Mouse (Mus musculus) intestine, embryonic 15.5 days (tissue): ENCODE data around the gene Clec4d. TPM values are rescaled to one million over a fixed set of nuclear protein-coding genes. Genes with fewer than 3 reads are reported as not detected.
"Not testable (repeated sequence)": the region's sequence is repeated elsewhere in the genome, so short reads cannot be mapped to it uniquely, and the experiment has no call there.

Experiments used
- ATAC-seq: fragments of 200-750 bp; cut with Nextera tagmentation; 2 replicates; pipeline ENCODE4 v1.8.0; 2017; ENCODE audit warnings: moderate TSS enrichment, moderate library complexity
- H3K27ac ChIP-seq: fragments of 300-500 bp; sonication (generic); 2 replicates; pipeline ENCODE4 v1.5.1; 2015; ENCODE audit warnings: mild to moderate bottlenecking, inconsistent platforms
- H3K27me3 ChIP-seq: fragments of 300-500 bp; sonication (generic); replicated peaks from 2 replicates; pipeline ENCODE4 v1.6.1; 2015; ENCODE audit warnings: inconsistent platforms
- H3K36me3 ChIP-seq: fragments of 300-500 bp; sonication (generic); 2 replicates; pipeline ENCODE4 v1.6.1; 2015; ENCODE audit warnings: inconsistent platforms
- H3K4me1 ChIP-seq: fragments of 300-500 bp; sonication (generic); replicated peaks from 2 replicates; pipeline ENCODE4 v1.6.1; 2015; ENCODE audit warnings: inconsistent platforms
- H3K4me2 ChIP-seq: fragments of 300-500 bp; sonication (generic); replicated peaks from 2 replicates; pipeline ENCODE4 v1.6.1; 2015; ENCODE audit warnings: mild to moderate bottlenecking, inconsistent platforms
- H3K4me3 ChIP-seq: fragments of 300-500 bp; sonication (generic); replicated peaks from 2 replicates; pipeline ENCODE4 v1.5.1; 2015; ENCODE audit warnings: inconsistent platforms
- H3K9ac ChIP-seq: fragments of 300-500 bp; sonication (generic); 2 replicates; pipeline ENCODE4 v1.6.1; 2015; ENCODE audit warnings: inconsistent platforms
- H3K9me3 ChIP-seq: fragments of 300-500 bp; sonication (generic); 2 replicates; pipeline ENCODE4 v1.6.1; 2016; ENCODE audit warnings: inconsistent platforms
- WGBS: fragments of 180-500 bp; shearing (Covaris S2); methylation state at CpG from one replicate; pipeline ENCODE4 v1.1.7; 2015; 5-methylcytosine and 5-hydroxymethylcytosine counted together
- polyA plus RNA-seq: library from polyadenylated mRNA; unstranded; fragments of >200 nt; fragmentation: Nextera tagmentation; extraction: Ambion mirVana; gene quantifications from 2 replicates; pipeline ENCODE4 v1.2.1, GENCODE M21; 2015

Gene Clec4d
- polyA plus RNA-seq, 1 experiment from 2014 or later, result 0.18 TPM

DNA sequence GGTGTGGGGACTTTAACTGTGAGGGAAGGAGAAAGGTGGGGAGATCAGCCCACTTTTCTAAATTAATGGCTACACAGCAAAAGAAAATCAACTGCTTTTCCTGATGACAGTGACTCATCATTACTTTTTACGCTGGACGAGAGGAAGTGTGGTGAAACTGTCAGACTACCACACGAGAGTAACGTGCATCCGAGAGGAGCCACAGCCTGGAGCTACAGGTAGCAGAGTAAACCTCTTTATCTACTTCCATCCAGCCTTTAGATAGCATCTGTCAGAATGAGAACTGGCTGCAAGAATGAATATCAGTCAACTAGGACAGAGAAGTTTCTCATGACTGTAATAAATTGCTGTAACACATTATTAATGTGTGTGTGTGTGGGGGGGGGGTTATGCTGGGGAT, 5.0 kb downstream of the Clec4d start:
- H3K4me1 ChIP-seq, result no peaks in the 10 kb centered on the region
- H3K27ac ChIP-seq, result no peak overlapping the region
- no peak overlapping the region for H3K4me3 ChIP-seq
- no peak for ATAC-seq
- H3K27me3 ChIP-seq, result no peaks in the 10 kb centered on the region
- WGBS, result 75% methylated on average over 5 of the region's 5 CpGs
- H3K36me3 ChIP-seq, result no peaks in the 10 kb centered on the region
- H3K9ac ChIP-seq, result no peak overlapping the region
- no peak overlapping the region for H3K4me2 ChIP-seq
- H3K9me3 ChIP-seq, result no peaks in the 10 kb centered on the region

DNA sequence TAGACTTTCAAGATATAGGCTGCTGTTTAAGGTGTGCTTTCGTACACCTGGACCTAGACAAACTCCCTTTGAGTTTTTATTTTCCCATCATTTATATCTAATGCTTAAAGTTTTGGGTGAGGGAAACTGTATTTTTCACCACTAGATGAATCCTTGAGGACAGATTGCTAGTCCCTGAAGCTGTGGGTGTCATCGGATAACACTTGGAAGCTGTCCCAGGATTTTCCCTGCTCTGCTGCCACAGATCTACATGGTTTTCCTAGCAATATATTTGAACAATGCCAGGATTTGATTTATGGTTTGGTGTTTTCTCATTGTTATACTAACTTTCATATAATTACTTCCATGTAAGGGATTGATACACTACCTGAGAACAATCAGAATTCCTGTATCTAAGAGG, 17.5 kb downstream of the Clec4d start:
- Histone ChIP-seq H3K4me2 (no peak overlapping the region), H3K27ac (no peak overlapping the region), H3K4me1 (no peaks in the 10 kb centered on the region), H3K27me3 (no peaks in the 10 kb centered on the region), H3K9ac (no peak overlapping the region), H3K4me3 (no peak overlapping the region), H3K36me3 (no peaks in the 10 kb centered on the region), H3K9me3 (no peaks in the 10 kb centered on the region)
- no peak for ATAC-seq
- 88% methylated on average over 2 of the region's 2 CpGs for WGBS

DNA sequence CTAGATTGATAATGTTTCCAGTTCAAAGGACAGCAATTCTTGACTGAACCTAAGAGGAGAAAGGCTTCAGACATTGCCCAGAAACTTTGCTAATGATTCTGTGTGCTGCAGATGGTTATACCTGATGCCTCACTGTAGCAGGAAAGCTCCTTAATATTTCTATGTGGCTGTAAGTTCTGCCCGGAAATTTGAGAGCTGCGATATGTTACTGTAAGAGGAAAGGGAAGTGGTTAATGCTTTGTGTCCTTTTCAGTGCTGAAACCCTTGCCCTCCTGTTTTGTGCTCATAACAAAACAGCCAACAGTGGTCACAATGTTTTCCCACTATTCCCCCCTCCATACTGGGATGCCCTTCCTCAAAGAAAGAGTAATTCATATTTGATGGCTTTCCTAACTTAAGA, 24.4 kb downstream of the Clec4d start:
- ATAC-seq, result no peak
- Histone ChIP-seq H3K4me2 (no peak overlapping the region), H3K9me3 (no peaks in the 10 kb centered on the region), H3K4me3 (no peak overlapping the region), H3K36me3 (no peaks in the 10 kb centered on the region), H3K9ac (no peak overlapping the region), H3K27ac (no peak overlapping the region), H3K27me3 (no peaks in the 10 kb centered on the region), H3K4me1 (no peaks in the 10 kb centered on the region)
- WGBS, result 91% methylated on average over 2 of the region's 2 CpGs

DNA sequence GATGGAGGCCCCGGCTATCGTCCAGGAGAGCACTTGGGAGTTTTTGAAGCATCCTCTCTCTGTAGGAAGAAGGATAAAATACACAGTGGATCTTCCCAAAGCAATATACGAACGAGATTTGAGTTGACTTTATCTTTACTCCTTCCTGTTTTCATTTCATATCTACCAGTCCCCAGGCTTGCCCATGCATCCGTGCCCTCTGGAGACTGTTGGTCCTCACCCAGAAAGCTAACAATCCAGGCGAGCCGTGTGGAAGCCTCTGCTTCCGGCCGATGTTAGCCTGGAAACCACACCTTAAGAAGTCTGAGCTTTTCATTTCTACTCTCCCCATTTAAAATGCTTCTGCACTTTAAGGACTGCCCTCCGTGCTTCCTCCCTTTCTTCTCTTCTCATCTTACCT, 27.0 kb downstream of the Clec4d start:
- 78% methylated on average over 10 of the region's 10 CpGs for WGBS
- no peak for ATAC-seq
- Histone ChIP-seq H3K9me3 (no peaks in the 10 kb centered on the region), H3K27me3 (no peaks in the 10 kb centered on the region), H3K4me3 (no peak overlapping the region), H3K36me3 (no peaks in the 10 kb centered on the region), H3K27ac (no peak overlapping the region), H3K4me1 (no peaks in the 10 kb centered on the region), H3K9ac (no peak overlapping the region), H3K4me2 (no peak overlapping the region)

DNA sequence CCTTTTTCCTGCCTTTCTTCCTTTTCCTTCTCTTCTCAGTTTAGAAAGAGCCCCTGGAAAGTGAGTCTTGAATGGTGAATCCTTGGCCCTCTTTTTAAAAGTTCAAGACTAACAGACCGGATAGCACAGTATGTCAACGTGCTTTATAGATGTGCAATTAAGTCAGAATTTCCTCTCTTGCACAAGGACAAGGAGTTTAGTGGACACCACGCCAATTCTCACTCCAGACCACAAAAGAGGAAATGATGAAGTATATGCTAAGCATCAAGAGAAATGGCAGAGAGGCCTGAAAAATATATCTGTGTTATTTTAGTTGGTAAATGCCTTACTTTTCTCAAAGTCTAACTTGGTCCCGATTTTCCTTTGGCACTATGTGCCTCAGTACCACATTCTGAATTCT, 27.8 kb downstream of the Clec4d start, which contains the start of gene Clec4e:
Clec4e (minus strand) TSS at position 118 of the 400 bp plus-strand sequence.
- no peaks in the 10 kb centered on the region for H3K4me1 ChIP-seq
- H3K4me3 ChIP-seq, result no peak within 1 kb of the TSS
- no peak within 1 kb of the TSS for H3K4me2 ChIP-seq
- no peaks in the 10 kb centered on the region for H3K27me3 ChIP-seq
- H3K27ac ChIP-seq, result no peak within 1 kb of the TSS
- H3K36me3 ChIP-seq, result no peaks in the 10 kb centered on the region
- no peak within 1 kb of the TSS for H3K9ac ChIP-seq
- no peaks in the 10 kb centered on the region for H3K9me3 ChIP-seq
- WGBS, result 79% methylated on average over 4 of the region's 4 CpGs
- ATAC-seq, result no peak

DNA sequence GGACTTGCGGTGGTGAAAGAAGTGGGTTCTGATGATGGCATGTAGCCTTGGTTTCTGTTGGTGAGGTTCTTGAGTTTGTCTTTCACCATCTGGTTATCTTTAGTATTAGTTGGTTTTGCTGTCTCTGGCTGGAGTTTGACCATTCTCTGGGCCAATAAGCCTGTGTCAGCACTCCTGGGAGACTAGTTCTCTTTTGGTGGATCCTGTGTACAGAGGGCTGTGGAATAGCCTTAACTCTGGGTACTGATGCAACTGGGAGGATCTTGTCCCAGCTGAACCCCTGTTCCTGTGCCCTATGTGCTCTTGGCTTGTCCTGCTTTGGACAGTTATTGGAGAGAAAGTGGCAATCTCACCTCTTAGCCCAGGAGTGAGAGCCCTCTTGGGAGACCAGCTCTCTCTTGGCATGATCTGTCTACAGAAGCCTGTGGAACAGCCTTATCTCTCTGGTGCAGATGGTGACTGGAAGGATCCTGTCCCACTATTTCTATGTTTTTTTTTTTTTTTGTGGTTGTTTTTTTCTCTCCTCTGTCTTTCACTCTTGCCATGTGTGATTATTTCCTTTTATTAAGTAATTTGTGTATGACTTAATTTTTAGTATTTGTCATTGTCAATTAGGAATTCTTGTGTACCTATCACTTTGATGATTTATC, 31.0 kb downstream of the Clec4d start:
- Histone ChIP-seq H3K27me3 (no peaks in the 10 kb centered on the region), H3K9ac (no peak overlapping the region), H3K4me2 (no peak overlapping the region), H3K27ac (no peak overlapping the region), H3K9me3 (no peaks in the 10 kb centered on the region), H3K4me1 (no peaks in the 10 kb centered on the region), H3K36me3 (no peaks in the 10 kb centered on the region), H3K4me3 (no peak overlapping the region)
- WGBS, result 98% methylated on average over 1 of the region's 1 CpGs
- peak; percentile 69; the same call in 1 of the 2 replicates for ATAC-seq

DNA sequence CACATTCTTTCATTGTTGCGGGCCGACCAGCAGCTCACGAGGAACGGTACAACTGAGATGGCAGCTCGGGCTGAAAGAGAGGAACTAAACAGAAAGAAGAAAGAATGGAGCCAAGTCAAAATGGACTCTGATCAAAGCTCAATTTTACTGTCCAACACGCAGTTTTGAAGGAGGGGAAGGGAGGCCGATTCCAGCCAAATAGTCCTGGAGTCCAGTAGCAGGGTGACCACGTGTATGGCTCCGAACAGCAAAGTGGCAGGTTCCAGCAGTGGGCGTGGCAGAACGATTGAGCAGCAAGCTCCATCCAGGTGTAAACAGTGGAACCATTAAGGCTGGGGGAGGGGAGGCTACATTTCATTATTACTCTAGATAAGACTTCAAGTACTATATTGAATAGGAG, 31.6 kb downstream of the Clec4d start:
- not testable (repeated sequence) for H3K4me3 ChIP-seq, H3K9ac ChIP-seq, H3K4me1 ChIP-seq, H3K4me2 ChIP-seq, H3K9me3 ChIP-seq, H3K27me3 ChIP-seq, H3K36me3 ChIP-seq, H3K27ac ChIP-seq, ATAC-seq
- 84% methylated on average over 11 of the region's 11 CpGs for WGBS

DNA sequence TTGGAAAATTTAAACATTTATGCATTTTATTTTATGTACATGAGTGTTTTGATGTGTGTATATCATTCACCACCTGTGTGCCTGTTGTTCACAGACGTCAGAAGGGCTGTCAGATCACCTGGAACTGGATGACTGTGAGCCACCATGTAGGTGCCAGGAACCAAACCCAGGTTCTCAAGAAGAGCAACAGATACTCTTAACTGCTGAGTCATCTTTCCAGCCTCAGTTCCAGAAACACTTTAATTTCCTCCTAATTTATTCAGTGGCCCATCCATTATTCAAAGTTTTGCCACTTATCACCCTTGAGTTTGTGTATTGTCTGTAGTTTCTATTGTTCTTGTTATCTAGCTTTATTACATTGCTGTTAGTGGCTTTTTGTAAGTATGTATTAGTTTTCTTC, 34.8 kb downstream of the Clec4d start:
- Histone ChIP-seq H3K36me3 (no peaks in the 10 kb centered on the region), H3K27me3 (no peaks in the 10 kb centered on the region), H3K9ac (no peak overlapping the region), H3K4me3 (no peak overlapping the region), H3K9me3 (no peaks in the 10 kb centered on the region), H3K4me2 (no peak overlapping the region), H3K27ac (no peak overlapping the region), H3K4me1 (no peaks in the 10 kb centered on the region)
- no peak for ATAC-seq
- 42% methylated on average over 1 of the region's 1 CpGs for WGBS

DNA sequence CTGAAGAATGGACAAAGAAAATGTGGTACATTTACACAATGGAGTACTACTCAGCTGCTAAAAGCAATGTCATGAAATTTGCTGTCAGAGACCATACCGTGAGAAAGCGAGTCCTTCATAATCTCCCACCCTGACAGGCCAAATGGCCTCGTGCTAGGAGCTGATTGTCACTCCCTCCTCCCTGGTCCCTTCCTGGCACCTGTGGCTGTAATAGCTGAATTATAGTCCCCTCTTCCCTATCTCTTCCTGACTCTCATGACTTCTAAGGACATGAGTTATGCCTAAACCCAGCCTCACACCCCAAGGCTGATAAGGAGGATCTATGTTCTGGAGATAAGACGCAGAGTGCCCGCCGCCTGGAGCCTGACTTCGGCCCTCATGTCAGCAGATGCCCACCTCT, 44.4 kb downstream of the Clec4d start:
- not testable (repeated sequence) for H3K27ac ChIP-seq, H3K4me2 ChIP-seq, H3K36me3 ChIP-seq, ATAC-seq, H3K9ac ChIP-seq, H3K4me3 ChIP-seq, H3K27me3 ChIP-seq, H3K4me1 ChIP-seq, H3K9me3 ChIP-seq
- 81% methylated on average over 7 of the region's 7 CpGs for WGBS

DNA sequence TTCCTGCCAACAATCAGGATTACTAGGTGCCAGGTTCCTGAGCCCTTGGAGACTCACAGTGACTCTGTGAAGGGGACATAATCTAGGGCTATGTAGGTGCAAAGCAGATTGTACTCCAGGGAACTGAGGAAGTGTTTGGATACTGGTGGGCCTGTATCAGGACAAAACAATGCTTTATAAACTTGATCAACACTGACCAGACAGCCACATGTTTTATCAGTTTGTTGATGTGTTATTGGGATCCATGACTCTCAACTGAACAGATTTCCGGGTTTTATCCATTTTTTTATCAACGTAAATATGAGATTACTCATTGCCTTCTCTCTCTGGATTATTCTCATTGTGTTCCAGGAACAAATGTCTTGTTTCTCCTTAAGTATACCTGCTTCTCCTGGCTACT, 46.1 kb downstream of the Clec4d start, which contains the start of gene Vmn2r19:
Vmn2r19 (plus strand) TSS at position 301 of the 400 bp plus-strand sequence.
- no peak within 1 kb of the TSS for H3K4me3 ChIP-seq
- no peaks in the 10 kb centered on the region for H3K27me3 ChIP-seq
- WGBS, result 83% methylated on average over 2 of the region's 2 CpGs
- no peaks in the 10 kb centered on the region for H3K9me3 ChIP-seq
- no peak within 1 kb of the TSS for H3K27ac ChIP-seq
- no peaks in the 10 kb centered on the region for H3K36me3 ChIP-seq
- H3K4me1 ChIP-seq, result no peaks in the 10 kb centered on the region
- no peak within 1 kb of the TSS for H3K4me2 ChIP-seq
- H3K9ac ChIP-seq, result no peak within 1 kb of the TSS
- ATAC-seq, result no peak

Other genes starting within 250 kb of the Clec4d start
- not detected in 2 replicates for gene Clec4b1, start 212.1 kb upstream of the Clec4d start, polyA plus RNA-seq
- gene Clec4a2, start 155.7 kb upstream of the Clec4d start, polyA plus RNA-seq, result 5.9 and 6.0 TPM in 2 replicates
- gene Clec4b2, start 89.2 kb upstream of the Clec4d start, polyA plus RNA-seq, result not detected in 2 replicates
- 5.1 and 5.7 TPM in 2 replicates for gene Clec4n, start 32.3 kb upstream of the Clec4d start, polyA plus RNA-seq
- gene Clec4e, start 27.8 kb downstream of the Clec4d start, polyA plus RNA-seq, result not detected in 2 replicates
- gene Vmn2r19, start 46.2 kb downstream of the Clec4d start, polyA plus RNA-seq, result not detected in 2 replicates
- gene Vmn2r20, start 156.0 kb downstream of the Clec4d start, polyA plus RNA-seq, result not detected in 2 replicates